Mouse (Mus musculus): ENCODE measurements at regions not wholly inside any gene's neighbourhood (a gene's known extent, or its start where the extent isn't known, plus 50 kb on each side); places are given as distances from the start of the nearest gene placed in this dataset.

- Histone ChIP-seq H3K4me2 (ENCODE audit: low read depth) (no peak overlapping the region), H3K27me3 (ENCODE audit: control insufficient read depth, insufficient read depth, low read length) (no peaks in the 10 kb centered on the region), H3K36me3 (replicated peaks; ENCODE audit: control insufficient read depth, insufficient read depth, low read depth) (no peaks in the 10 kb centered on the region), H3K9me3 (ENCODE audit: control insufficient read depth, low read length) (no peaks in the 10 kb centered on the region), H3K4me1 (replicated peaks; ENCODE audit: control insufficient read depth in 2 of 2, insufficient read depth in 2 of 2, low read length in 1 of 2) (no peaks in the 10 kb centered on the region), H3K27ac (no peak overlapping the region), H3K9ac (replicated peaks) (no peak overlapping the region), H3K4me3 (ENCODE audit: insufficient read depth in 1 of 2, low read depth in 2 of 2, low read length in 2 of 2) (no peak overlapping the region)
- DNase-seq (ENCODE audit: low read depth in 3 of 3, low spot score in 3 of 3) = no peak
- 67% methylated on average over 3 of the region's 3 CpGs for WGBS (ENCODE audit: insufficient replicate concordance)
- TF ChIP-seq CTCF (IDR thresholded peaks at IDR 0.05; ENCODE audit: low read depth) (no peak), EP300 (IDR thresholded peaks at IDR 0.05; ENCODE audit: low read depth) (no peak)
- ATAC-seq (ENCODE audit: insufficient read depth) = no peak
Measured at GRCm38 (mm10) chr5:82226329-82226728, 1128.7 kb downstream of the Tecrl start.

GRCm38 (mm10) chr5:82223622-82224021, 1131.4 kb downstream of the Tecrl start:
- Histone ChIP-seq H3K9me3 (ENCODE audit: control insufficient read depth, low read length) (no peaks in the 10 kb centered on the region), H3K27ac (no peak overlapping the region), H3K36me3 (replicated peaks; ENCODE audit: control insufficient read depth, insufficient read depth, low read depth) (no peaks in the 10 kb centered on the region), H3K4me1 (replicated peaks; ENCODE audit: control insufficient read depth in 2 of 2, insufficient read depth in 2 of 2, low read length in 1 of 2) (no peaks in the 10 kb centered on the region), H3K4me2 (ENCODE audit: low read depth) (no peak overlapping the region), H3K4me3 (ENCODE audit: insufficient read depth in 1 of 2, low read depth in 2 of 2, low read length in 2 of 2) (no peak overlapping the region), H3K27me3 (ENCODE audit: control insufficient read depth, insufficient read depth, low read length) (no peaks in the 10 kb centered on the region), H3K9ac (replicated peaks) (no peak overlapping the region)
- no peak for TF ChIP-seq EP300 (IDR thresholded peaks at IDR 0.05; ENCODE audit: low read depth)
- TF ChIP-seq CTCF (IDR thresholded peaks at IDR 0.05; ENCODE audit: low read depth) = no peak
- ATAC-seq (ENCODE audit: insufficient read depth) (no peak), DNase-seq (ENCODE audit: low read depth in 3 of 3, low spot score in 3 of 3) (no peak)
- 71% methylated on average over 2 of the region's 2 CpGs for WGBS (ENCODE audit: insufficient replicate concordance)

GRCm38 (mm10) chr5:82203606-82204005, 1151.4 kb downstream of the Tecrl start:
- DNase-seq (ENCODE audit: low read depth in 3 of 3, low spot score in 3 of 3) = no peak
- Histone ChIP-seq H3K9me3 (ENCODE audit: control insufficient read depth, low read length) (no peaks in the 10 kb centered on the region), H3K4me1 (replicated peaks; ENCODE audit: control insufficient read depth in 2 of 2, insufficient read depth in 2 of 2, low read length in 1 of 2) (no peaks in the 10 kb centered on the region), H3K4me2 (ENCODE audit: low read depth) (no peak overlapping the region), H3K36me3 (replicated peaks; ENCODE audit: control insufficient read depth, insufficient read depth, low read depth) (no peaks in the 10 kb centered on the region), H3K27me3 (ENCODE audit: control insufficient read depth, insufficient read depth, low read length) (no peaks in the 10 kb centered on the region), H3K9ac (replicated peaks) (no peak overlapping the region), H3K4me3 (ENCODE audit: insufficient read depth in 1 of 2, low read depth in 2 of 2, low read length in 2 of 2) (no peak overlapping the region), H3K27ac (no peak overlapping the region)
- TF ChIP-seq CTCF (IDR thresholded peaks at IDR 0.05; ENCODE audit: low read depth) = no peak
- TF ChIP-seq EP300 (IDR thresholded peaks at IDR 0.05; ENCODE audit: low read depth) = no peak
- ATAC-seq (ENCODE audit: insufficient read depth) = no peak
- 66% methylated on average over 3 of the region's 3 CpGs for WGBS (ENCODE audit: insufficient replicate concordance)
